Mouse (Mus musculus) MEL (cell line): ENCODE data around the gene Fam20b. TPM values are rescaled to one million over a fixed set of nuclear protein-coding genes. Genes with fewer than 3 reads are reported as not detected.

ENCODE experiments used
- DNase-seq: peaks from one replicate; pipeline ENCODE4 v3.0.0; 2011; ENCODE audit warnings: low read depth, low spot score
- H3K27ac ChIP-seq: 2 replicates; pipeline ENCODE4 v1.5.1; 2012; ENCODE audit warnings: low read depth, mild to moderate bottlenecking, control low read depth, low read length, moderate library complexity; ENCODE audit not compliant: control insufficient read depth
- H3K27me3 ChIP-seq, 2 experiments: fragments of 150-350 bp in 1 of 2; sonication (generic) in 1 of 2; 2 replicates each; pipeline ENCODE4 v1.6.1; 2012; ENCODE audit warnings: low read length in 2 of 2, mild to moderate bottlenecking in 2 of 2, improper control_type of control experiment in 1 of 2, moderate library complexity in 1 of 2; ENCODE audit not compliant: insufficient read depth in 2 of 2, control insufficient read depth in 1 of 2
- H3K36me3 ChIP-seq, 2 experiments: 2 replicates each; pipeline ENCODE4 v1.6.1; 2012 to 2014; ENCODE audit warnings: low read length in 2 of 2, improper control_type of control experiment in 1 of 2, inconsistent platforms in 1 of 2, mild to moderate bottlenecking in 1 of 2; ENCODE audit not compliant: insufficient read depth in 2 of 2, control insufficient read depth in 1 of 2
- H3K4me1 ChIP-seq, 2 experiments: fragments of 150-350 bp in 1 of 2; sonication (generic) in 1 of 2; 2 replicates each; pipeline ENCODE4 v1.6.1; 2012; ENCODE audit warnings: low read length in 2 of 2, improper control_type of control experiment in 1 of 2, mild to moderate bottlenecking in 1 of 2; ENCODE audit not compliant: insufficient read depth in 2 of 2, control insufficient read depth in 1 of 2
- H3K4me3 ChIP-seq, 2 experiments: fragments of 150-350 bp in 1 of 2; sonication (generic) in 1 of 2; 2 replicates each; pipeline ENCODE4 v1.5.1; 2012; ENCODE audit warnings: low read depth in 2 of 2, low read length in 2 of 2, mild to moderate bottlenecking in 2 of 2, moderate library complexity in 2 of 2, control low read depth in 1 of 2, improper control_type of control experiment in 1 of 2; ENCODE audit not compliant: control insufficient read depth in 1 of 2, insufficient read depth in 1 of 2
- H3K79me2 ChIP-seq: 2 replicates; pipeline ENCODE4 v1.6.1; 2012; ENCODE audit warnings: mild to moderate bottlenecking, low read length, moderate library complexity; ENCODE audit not compliant: control insufficient read depth, poor library complexity, insufficient read depth
- H3K9ac ChIP-seq: 2 replicates; pipeline ENCODE4 v1.6.1; 2012; ENCODE audit warnings: low read depth, mild to moderate bottlenecking, control low read depth, low read length, moderate library complexity; ENCODE audit not compliant: control insufficient read depth, poor library complexity, severe bottlenecking
- H3K9me3 ChIP-seq: fragments of 150-350 bp; sonication (generic); replicated peaks from 2 replicates; pipeline ENCODE4 v1.6.1; 2012; ENCODE audit warnings: mild to moderate bottlenecking, low read length, improper control_type of control experiment, moderate library complexity; ENCODE audit not compliant: insufficient read depth
- BHLHE40 ChIP-seq: IDR thresholded peaks from 2 replicates; pipeline ENCODE4 v1.6.1; 2012; ENCODE audit warnings: low read depth, mild to moderate bottlenecking, inconsistent platforms, low read length, improper control_type of control experiment, borderline replicate concordance
- CHD1 ChIP-seq: IDR thresholded peaks from 2 replicates; pipeline ENCODE4 v1.6.1; 2012; ENCODE audit warnings: low read depth, mild to moderate bottlenecking, inconsistent platforms, low read length, improper control_type of control experiment
- CHD2 ChIP-seq: IDR thresholded peaks from 2 replicates; pipeline ENCODE4 v1.6.1; 2011; ENCODE audit warnings: low read length, improper control_type of control experiment
- CTCF ChIP-seq, 3 experiments: IDR thresholded peaks in 2 of 3; conservative IDR thresholded peaks in 1 of 3; 2 replicates each; pipeline ENCODE4 v1.5.1; 2011 to 2012; ENCODE audit warnings: low read length in 3 of 3, low read depth in 2 of 3, mild to moderate bottlenecking in 2 of 3, improper control_type of control experiment in 1 of 3, inconsistent platforms in 1 of 3, mixed read lengths in 1 of 3, moderate library complexity in 1 of 3; ENCODE audit not compliant: control insufficient read depth in 1 of 3, insufficient read depth in 1 of 3, poor library complexity in 1 of 3, severe bottlenecking in 1 of 3
- E2F4 ChIP-seq: IDR thresholded peaks from 2 replicates; pipeline ENCODE4 v1.6.1; 2011; ENCODE audit warnings: low read depth, low read length, improper control_type of control experiment, borderline replicate concordance
- ELF1 ChIP-seq: IDR thresholded peaks from 2 replicates; pipeline ENCODE4 v1.6.1; 2014; ENCODE audit warnings: low read depth, mild to moderate bottlenecking, inconsistent platforms, low read length, improper control_type of control experiment, moderate library complexity
- EP300 ChIP-seq, 2 experiments: IDR thresholded peaks; 2 replicates each; pipeline ENCODE4 v1.6.1; 2011; ENCODE audit warnings: improper control_type of control experiment in 2 of 2, low read length in 2 of 2, low read depth in 1 of 2, mild to moderate bottlenecking in 1 of 2
- ETS1 ChIP-seq: IDR thresholded peaks from 2 replicates; pipeline ENCODE4 v1.6.1; 2012; ENCODE audit warnings: low read depth, mild to moderate bottlenecking, inconsistent platforms, low read length, improper control_type of control experiment, moderate library complexity
- GATA1 ChIP-seq: IDR thresholded peaks from 2 replicates; pipeline ENCODE4 v1.6.1; 2011; ENCODE audit warnings: low read depth, low read length, improper control_type of control experiment
- HCFC1 ChIP-seq: IDR thresholded peaks from 2 replicates; pipeline ENCODE4 v1.6.1; 2012; ENCODE audit warnings: low read depth, mild to moderate bottlenecking, inconsistent platforms, low read length, improper control_type of control experiment, moderate library complexity
- JUND ChIP-seq: IDR thresholded peaks from 2 replicates; pipeline ENCODE4 v1.6.1; 2011; ENCODE audit warnings: low read depth, mild to moderate bottlenecking, improper control_type of control experiment, low read length
- KAT2A ChIP-seq: conservative IDR thresholded peaks from 2 replicates; pipeline ENCODE4 v1.6.1; 2012; ENCODE audit warnings: low read depth, low read length, improper control_type of control experiment, inconsistent platforms
- MAFK ChIP-seq: IDR thresholded peaks from 2 replicates; pipeline ENCODE4 v1.6.1; 2011; ENCODE audit warnings: low read depth, mild to moderate bottlenecking, low read length, improper control_type of control experiment, borderline replicate concordance
- MAX ChIP-seq: IDR thresholded peaks from 2 replicates; pipeline ENCODE4 v1.6.1; 2011; ENCODE audit warnings: low read length, improper control_type of control experiment
- MAZ ChIP-seq: IDR thresholded peaks from 2 replicates; pipeline ENCODE4 v1.6.1; 2012; ENCODE audit warnings: low read depth, mild to moderate bottlenecking, inconsistent platforms, low read length, improper control_type of control experiment
- MEF2A ChIP-seq: IDR thresholded peaks from 2 replicates; pipeline ENCODE4 v1.6.1; 2014; ENCODE audit warnings: low read depth, mild to moderate bottlenecking, inconsistent platforms, low read length, improper control_type of control experiment; ENCODE audit not compliant: poor library complexity, insufficient replicate concordance, severe bottlenecking; ENCODE audit errors: extremely low read depth
- MYB ChIP-seq: IDR thresholded peaks from 2 replicates; pipeline ENCODE4 v1.6.1; 2011; ENCODE audit warnings: mild to moderate bottlenecking, low read depth, low read length, improper control_type of control experiment
- NRF1 ChIP-seq: IDR thresholded peaks from 2 replicates; pipeline ENCODE4 v1.6.1; 2014; ENCODE audit warnings: low read depth, mild to moderate bottlenecking, inconsistent platforms, low read length, improper control_type of control experiment, moderate library complexity; ENCODE audit not compliant: poor library complexity, insufficient read depth, severe bottlenecking
- POLR2A ChIP-seq, 2 experiments: IDR thresholded peaks; 2 replicates each; pipeline ENCODE4 v1.6.1; 2011 to 2012; ENCODE audit warnings: low read length in 2 of 2, mild to moderate bottlenecking in 2 of 2, control low read depth in 1 of 2, improper control_type of control experiment in 1 of 2, low read depth in 1 of 2, moderate library complexity in 1 of 2; ENCODE audit not compliant: control insufficient read depth in 1 of 2, insufficient read depth in 1 of 2, poor library complexity in 1 of 2
- POLR2AphosphoS2 ChIP-seq: IDR thresholded peaks from 2 replicates; pipeline ENCODE4 v1.6.1; 2011; ENCODE audit warnings: low read length, improper control_type of control experiment
- RAD21 ChIP-seq: IDR thresholded peaks from 2 replicates; pipeline ENCODE4 v1.6.1; 2011; ENCODE audit warnings: mild to moderate bottlenecking, low read depth, low read length, improper control_type of control experiment
- RCOR1 ChIP-seq: IDR thresholded peaks from 2 replicates; pipeline ENCODE4 v1.6.1; 2012; ENCODE audit warnings: low read depth, mild to moderate bottlenecking, inconsistent platforms, low read length, improper control_type of control experiment
- SIN3A ChIP-seq: IDR thresholded peaks from 2 replicates; pipeline ENCODE4 v1.6.1; 2012; ENCODE audit warnings: low read length, improper control_type of control experiment, inconsistent platforms
- SMC3 ChIP-seq: IDR thresholded peaks from 2 replicates; pipeline ENCODE4 v1.6.1; 2011; ENCODE audit warnings: low read depth, low read length, improper control_type of control experiment
- TAL1 ChIP-seq: IDR thresholded peaks from 2 replicates; pipeline ENCODE4 v1.6.1; 2012; ENCODE audit warnings: mild to moderate bottlenecking, inconsistent platforms, low read length, moderate library complexity, mixed read lengths
- TCF12 ChIP-seq: IDR thresholded peaks from 2 replicates; pipeline ENCODE4 v1.6.1; 2014; ENCODE audit warnings: low read depth, mild to moderate bottlenecking, inconsistent platforms, low read length, improper control_type of control experiment, moderate library complexity
- UBTF ChIP-seq: IDR thresholded peaks from 2 replicates; pipeline ENCODE4 v1.6.1; 2012; ENCODE audit warnings: low read depth, mild to moderate bottlenecking, inconsistent platforms, low read length, improper control_type of control experiment, moderate library complexity, borderline replicate concordance; ENCODE audit not compliant: insufficient read depth
- USF1 ChIP-seq: IDR thresholded peaks from 2 replicates; pipeline ENCODE4 v1.6.1; 2014; ENCODE audit warnings: low read depth, mild to moderate bottlenecking, inconsistent platforms, low read length, improper control_type of control experiment, moderate library complexity
- USF2 ChIP-seq, 2 experiments: IDR thresholded peaks; 2 replicates each; pipeline ENCODE4 v1.6.1; 2011 to 2012; ENCODE audit warnings: improper control_type of control experiment in 2 of 2, low read length in 2 of 2, borderline replicate concordance in 1 of 2, inconsistent platforms in 1 of 2, low read depth in 1 of 2, mild to moderate bottlenecking in 1 of 2; ENCODE audit not compliant: insufficient read depth in 1 of 2
- ZKSCAN1 ChIP-seq: IDR thresholded peaks from 2 replicates; pipeline ENCODE4 v1.6.1; 2012; ENCODE audit warnings: low read depth, mild to moderate bottlenecking, inconsistent platforms, low read length, improper control_type of control experiment, moderate library complexity
- ZNF384 ChIP-seq: IDR thresholded peaks from 2 replicates; pipeline ENCODE4 v1.6.1; 2012; ENCODE audit warnings: low read depth, mild to moderate bottlenecking, inconsistent platforms, low read length, improper control_type of control experiment
- polyA plus RNA-seq, 2 experiments: library from polyadenylated mRNA; stranded (reverse) in 1 of 2; unstranded in 1 of 2; fragments of >175 nt in 1 of 2; fragments of >200 nt in 1 of 2; gene quantifications; 2 replicates each; pipeline versions ENCODE4 v1.2.1 to v1.2.4; 2012; ENCODE audit warnings: low replicate concordance in 2 of 2, low read depth in 1 of 2; ENCODE audit not compliant: insufficient read length in 2 of 2, insufficient read depth in 1 of 2, missing spikeins in 1 of 2
- total RNA-seq: library from RNA; depleted of rRNA; stranded (reverse); fragments of 300-350 nt; gene quantifications from 2 replicates; pipeline ENCODE4 v1.2.3, GENCODE M21; 2012

The Fam20b gene
- total and polyA plus RNA-seq, 3 experiments = 19.6 to 22.0 TPM; not detected in 1

- H3K36me3 ChIP-seq = peaks cover 0 to 3% of the 10 kb centered on the region in 2 experiments; a peak in 2 of 4 replicates
- DNase-seq = no peak
- no peaks in the 10 kb centered on the region for H3K27me3 ChIP-seq
- H3K4me3 ChIP-seq = no peak overlapping the region
- H3K9ac ChIP-seq = no peak overlapping the region
- H3K4me1 ChIP-seq = no peaks in the 10 kb centered on the region
- no peaks in the 10 kb centered on the region; the same call in 1 of the 2 replicates for H3K79me2 ChIP-seq
- no peak overlapping the region for H3K27ac ChIP-seq
- H3K9me3 ChIP-seq = no peaks in the 10 kb centered on the region
- TF ChIP-seq POLR2AphosphoS2 = no peak
- TF ChIP-seq JUND = 0 out of 2 replicates have a peak, but pooled peaks have one; percentile 18
- no peak for TF ChIP-seq CHD1
- TF ChIP-seq ZKSCAN1 = no peak
These were observed 42.3 kb downstream of the Fam20b start for GRCm38 (mm10) chr1:156676596-156676995.

DNA sequence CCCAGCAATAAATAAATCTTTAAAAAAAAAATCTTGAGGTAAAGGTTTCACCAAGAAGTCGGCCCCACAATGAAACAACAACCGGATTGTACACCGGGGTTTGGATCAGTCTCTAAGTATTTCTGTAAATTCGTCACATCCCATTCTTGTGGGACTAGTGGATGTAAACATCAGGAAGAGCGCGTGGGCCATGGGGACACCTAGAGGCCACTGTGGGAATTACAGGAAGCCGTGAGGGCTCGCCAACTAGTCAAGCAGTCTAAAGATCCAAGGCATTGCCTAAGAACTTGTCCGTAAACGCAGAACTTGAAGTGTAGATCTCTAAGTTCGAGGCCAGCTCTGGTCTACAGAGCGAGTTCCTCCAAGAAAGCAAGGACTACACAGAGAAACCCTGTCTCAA, 42.7 kb downstream of the Fam20b start:
- no peaks in the 10 kb centered on the region for H3K27me3 ChIP-seq
- H3K79me2 ChIP-seq = no peaks in the 10 kb centered on the region; the same call in 1 of the 2 replicates
- no peak overlapping the region for H3K9ac ChIP-seq
- peaks cover 0 to 3% of the 10 kb centered on the region in 2 experiments; a peak in 2 of 4 replicates for H3K36me3 ChIP-seq
- H3K27ac ChIP-seq = no peak overlapping the region
- H3K4me1 ChIP-seq = no peaks in the 10 kb centered on the region
- no peaks in the 10 kb centered on the region for H3K9me3 ChIP-seq
- no peak overlapping the region for H3K4me3 ChIP-seq
- peak; percentile 90 for DNase-seq
- TF ChIP-seq POLR2A (IDR thresholded peaks at IDR 0.05; ENCODE audit: control insufficient read depth in 1 of 2, insufficient read depth in 1 of 2, low read depth in 1 of 2, low read length in 2 of 2, poor library complexity in 1 of 2) (no peak), CHD1 (no peak), ZNF384 (no peak), BHLHE40 (no peak), USF1 (no peak), ELF1 (peak; percentile 62; the same call in 1 of the 2 replicates), TAL1 (no peak), SIN3A (peak; percentile 34; the same call in 1 of the 2 replicates), RCOR1 (no peak), HCFC1 (no peak), ETS1 (no peak), CHD2 (no peak), UBTF (no peak), USF2 (IDR thresholded peaks at IDR 0.05; ENCODE audit: borderline replicate concordance in 1 of 2, insufficient read depth in 1 of 2, low read depth in 1 of 2, low read length in 2 of 2) (no peak), MAZ (no peak), JUND (no peak), EP300 (IDR thresholded peaks at IDR 0.05; ENCODE audit: low read depth in 1 of 2, low read length in 2 of 2) (no peak), ZKSCAN1 (no peak), MEF2A (no peak), MAFK (no peak), TCF12 (no peak), E2F4 (no peak), MYB (no peak), MAX (0 out of 2 replicates have a peak, but pooled peaks have one; percentile 18), GATA1 (no peak), CTCF (IDR thresholded peaks at IDR 0.05 in 2 of 3, conservative IDR thresholded peaks at IDR 0.05 in 1 of 3; ENCODE audit: control insufficient read depth in 1 of 3, insufficient read depth in 1 of 3, low read depth in 2 of 3, low read length in 3 of 3, poor library complexity in 1 of 3, severe bottlenecking in 1 of 3) (peak; percentile 85 to 91 (median 86)), SMC3 (peak; percentile 72), KAT2A (no peak), RAD21 (peak; percentile 79), NRF1 (no peak)
